Mouse (Mus musculus) cerebellum, adult 2 months (tissue): Measurements from ENCODE around the gene Plekhh2. TPM values are rescaled to one million over a fixed set of nuclear protein-coding genes. Genes with fewer than 3 reads are reported as not detected.

Experiments used
- DNase-seq, 2 experiments: peaks; one replicate each; pipeline ENCODE4 v3.0.0; 2021
- H3K27ac ChIP-seq: fragments of 200-500 bp; 2 replicates; pipeline ENCODE4 v1.5.1; 2012; ENCODE audit warnings: low read length, control low read depth, inconsistent platforms; ENCODE audit not compliant: insufficient read depth
- H3K27me3 ChIP-seq: fragments of 200-500 bp; 2 replicates; pipeline ENCODE4 v1.6.1; 2012; ENCODE audit warnings: inconsistent platforms, mild to moderate bottlenecking, low read length, moderate library complexity; ENCODE audit not compliant: control insufficient read depth, insufficient read depth
- H3K4me1 ChIP-seq: fragments of 200-500 bp; 2 replicates; pipeline ENCODE4 v1.6.1; 2011; ENCODE audit warnings: low read length; ENCODE audit not compliant: control insufficient read depth, insufficient read depth
- H3K4me3 ChIP-seq: fragments of 200-500 bp; replicated peaks from 2 replicates; pipeline ENCODE3; 2011; ENCODE audit warnings: mild to moderate bottlenecking, low read depth, low read length, control low read depth; ENCODE audit not compliant: insufficient read depth
- CTCF ChIP-seq: fragments of 200-500 bp; IDR thresholded peaks from 2 replicates; pipeline ENCODE4 v1.5.1; 2011; ENCODE audit warnings: low read depth, mild to moderate bottlenecking, control low read depth, low read length, moderate library complexity, borderline replicate concordance; ENCODE audit not compliant: insufficient read depth
- POLR2A ChIP-seq: fragments of 200-500 bp; IDR thresholded peaks from 2 replicates; pipeline ENCODE4 v1.6.1; 2011; ENCODE audit warnings: low read length, control low read depth, borderline replicate concordance; ENCODE audit not compliant: insufficient read depth
- WGBS: fragments of 180-500 bp; shearing (Covaris S2); methylation state at CpG from one replicate; pipeline ENCODE4 v1.1.7; 2018; 5-methylcytosine and 5-hydroxymethylcytosine counted together
- polyA plus RNA-seq: library from polyadenylated mRNA; depleted of rRNA; stranded (reverse); fragments of >200 nt; gene quantifications from 2 replicates; pipeline ENCODE4 v1.2.3, GENCODE M21; 2012

Gene Plekhh2
- polyA plus RNA-seq, 1 experiment: 5.3 TPM

- no peak overlapping the region for H3K27ac ChIP-seq
- 94% methylated on average over 6 of the region's 6 CpGs for WGBS
- H3K27me3 ChIP-seq: no peaks in the 10 kb centered on the region
- peaks cover 4% of the 10 kb centered on the region for H3K4me1 ChIP-seq
- no peak for DNase-seq
- H3K4me3 ChIP-seq: no peak overlapping the region
- TF ChIP-seq CTCF (no peak), POLR2A (no peak)
Measured at GRCm38 (mm10) chr17:84631836-84632235, 120.1 kb downstream of the Plekhh2 start.

- no peaks in the 10 kb centered on the region for H3K4me1 ChIP-seq
- DNase-seq: no peak
- no peak overlapping the region for H3K27ac ChIP-seq
- TF ChIP-seq CTCF (no peak), POLR2A (no peak)
- WGBS: 87% methylated on average over 13 of the region's 13 CpGs
- no peak overlapping the region for H3K4me3 ChIP-seq
- H3K27me3 ChIP-seq: no peaks in the 10 kb centered on the region
Measured at GRCm38 (mm10) chr17:84633443-84633842, 121.7 kb downstream of the Plekhh2 start.

GRCm38 (mm10) chr17:84636328-84636727 lies 124.6 kb downstream of the Plekhh2 start:
- TF ChIP-seq CTCF (no peak), POLR2A (no peak)
- Histone ChIP-seq H3K27me3 (no peaks in the 10 kb centered on the region), H3K27ac (no peak overlapping the region), H3K4me3 (no peak overlapping the region), H3K4me1 (no peaks in the 10 kb centered on the region)
- WGBS: 25% methylated on average over 8 of the region's 8 CpGs
- no peak for DNase-seq

GRCm38 (mm10) chr17:84637971-84638370 lies 126.3 kb downstream of the Plekhh2 start:
- no peak for TF ChIP-seq POLR2A
- TF ChIP-seq CTCF: no peak
- Histone ChIP-seq H3K27ac (no peak overlapping the region), H3K27me3 (no peaks in the 10 kb centered on the region), H3K4me1 (no peaks in the 10 kb centered on the region), H3K4me3 (no peak overlapping the region)
- WGBS: 94% methylated on average over 6 of the region's 6 CpGs
- DNase-seq: no peak

GRCm38 (mm10) chr17:84639796-84640378 lies 128.2 kb downstream of the Plekhh2 start:
- Histone ChIP-seq H3K27ac (no peak overlapping the region), H3K27me3 (no peaks in the 10 kb centered on the region), H3K4me3 (no peak overlapping the region), H3K4me1 (no peaks in the 10 kb centered on the region)
- no peak for TF ChIP-seq POLR2A
- no peak for TF ChIP-seq CTCF
- DNase-seq: no peak
- WGBS: 59% methylated on average over 10 of the region's 10 CpGs

- Histone ChIP-seq H3K27me3 (no peaks in the 10 kb centered on the region), H3K4me1 (no peaks in the 10 kb centered on the region), H3K27ac (no peak overlapping the region), H3K4me3 (no peak overlapping the region)
- TF ChIP-seq CTCF (0 out of 2 replicates have a peak, but pooled peaks have one; percentile 20), POLR2A (no peak)
- WGBS: 48% methylated on average over 3 of the region's 3 CpGs
- DNase-seq: no peak
Measured at GRCm38 (mm10) chr17:84641893-84642292, 130.2 kb downstream of the Plekhh2 start.

- TF ChIP-seq POLR2A (no peak), CTCF (no peak)
- Histone ChIP-seq H3K4me1 (no peaks in the 10 kb centered on the region), H3K27ac (no peak overlapping the region), H3K4me3 (no peak overlapping the region), H3K27me3 (no peaks in the 10 kb centered on the region)
- DNase-seq: no peak
- 93% methylated on average over 9 of the region's 9 CpGs for WGBS
Measured at GRCm38 (mm10) chr17:84642324-84642723, 130.6 kb downstream of the Plekhh2 start.

GRCm38 (mm10) chr17:84644292-84645050 lies 132.8 kb downstream of the Plekhh2 start:
- no peak for DNase-seq
- Histone ChIP-seq H3K4me1 (no peaks in the 10 kb centered on the region), H3K4me3 (no peak overlapping the region), H3K27me3 (no peaks in the 10 kb centered on the region), H3K27ac (no peak overlapping the region)
- TF ChIP-seq CTCF: no peak
- TF ChIP-seq POLR2A: no peak
- WGBS: 86% methylated on average over 16 of the region's 16 CpGs
